Mouse (Mus musculus) adrenal gland, postnatal 4 days (tissue): ENCODE results near the gene Jmjd8. TPM values are rescaled to one million over a fixed set of nuclear protein-coding genes. Genes with fewer than 3 reads are reported as not detected.

ENCODE experiments used
- DNase-seq, 2 experiments: peaks; one replicate each; pipeline ENCODE4 v3.0.0; 2021 to 2022; ENCODE audit warnings: low spot score in 2 of 2, mixed read lengths in 2 of 2
- total RNA-seq, 2 experiments: library from RNA; stranded (reverse); gene quantifications; 2 replicates each; pipeline ENCODE4 v1.2.3; 2021

Gene Jmjd8
- total RNA-seq, 2 experiments from 2014 or later, result 72.9 to 81.8 TPM

DNA sequence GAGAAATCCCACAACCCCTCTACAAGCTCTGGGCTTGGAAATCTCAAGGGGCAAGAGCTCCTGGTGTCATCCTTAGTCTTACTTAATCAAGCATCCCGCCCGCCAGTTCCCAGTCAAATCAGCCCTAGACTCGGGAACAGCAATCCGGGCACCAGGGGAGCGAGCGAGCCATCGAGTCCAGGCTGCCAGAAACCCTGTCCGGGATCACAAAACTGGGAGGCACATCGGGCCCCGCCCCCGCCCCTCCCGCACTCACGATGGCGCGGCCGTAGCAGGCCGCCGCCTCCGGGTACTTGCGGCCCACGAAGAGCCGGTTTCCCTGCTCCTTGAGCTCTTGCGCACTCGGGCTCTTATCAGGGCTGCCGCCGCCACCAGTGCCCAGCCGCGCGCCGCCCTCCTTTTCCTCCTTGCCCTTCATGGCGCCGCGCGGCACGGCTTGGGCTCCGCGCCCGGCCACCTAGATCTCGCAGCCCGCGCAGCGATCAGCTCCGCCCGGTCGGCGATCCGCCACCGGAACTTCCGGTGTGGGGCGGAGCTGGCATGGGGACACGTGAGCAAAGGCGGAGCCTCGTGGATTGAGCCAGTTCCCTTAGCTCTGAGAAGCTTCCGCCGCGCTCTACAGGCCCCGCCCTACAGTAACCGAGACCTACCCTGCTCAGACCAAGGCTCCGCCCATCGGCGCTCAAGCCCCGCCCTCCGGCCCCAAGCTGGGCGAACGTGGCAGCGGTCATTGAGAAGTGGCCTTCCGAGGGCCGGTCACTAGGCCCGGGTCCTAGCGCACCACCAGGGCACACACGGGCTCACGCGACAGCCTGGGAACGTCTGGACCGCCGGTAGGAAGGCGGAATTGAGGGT lies 4.0 kb downstream of the Jmjd8 start:
- DNase-seq, result peak; percentile 97 to 99

GRCm38 (mm10) chr17:25833291-25833663 lies 4.6 kb downstream of the Jmjd8 start, which contains the start of gene Stub1:
TSS of gene Stub1 (minus strand) at chr17:25833404.
- DNase-seq, result peak in 1 of 2 experiments; percentile 62

- DNase-seq, result no peak
Observed at GRCm38 (mm10) chr17:25833961-25834594, 5.4 kb downstream of the Jmjd8 start.

DNA sequence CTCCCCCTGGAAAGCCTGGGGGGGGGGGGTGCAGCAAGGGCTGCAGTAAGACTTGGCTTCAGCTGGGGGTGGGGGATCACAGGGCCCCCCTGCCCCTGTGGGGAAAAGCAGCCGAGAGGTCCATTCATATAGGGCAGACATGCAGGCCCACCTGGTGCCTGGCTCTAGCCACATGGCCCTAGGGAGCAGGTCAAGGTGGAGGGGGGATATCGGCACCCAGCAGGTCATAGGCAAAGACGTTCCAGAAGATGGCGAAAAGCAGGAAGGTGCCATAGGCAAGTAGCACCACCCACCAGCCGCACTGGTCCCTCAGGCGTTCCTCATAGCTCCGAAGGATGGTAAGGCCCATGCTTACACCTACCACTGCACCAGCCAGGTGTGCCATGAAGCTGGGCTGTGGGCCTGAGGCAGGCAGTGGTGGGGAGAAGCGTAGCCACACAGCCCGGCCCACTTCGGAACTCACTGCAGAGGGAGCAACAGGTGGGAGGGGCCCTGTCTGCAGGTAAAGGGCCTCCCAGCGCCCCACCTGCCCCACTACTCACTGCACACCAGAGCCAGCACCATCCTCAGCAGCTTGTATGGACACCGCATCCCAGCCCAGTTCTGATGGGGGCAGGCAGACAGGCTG lies 6.0 kb downstream of the Jmjd8 start:
- no peak for DNase-seq

GRCm38 (mm10) chr17:25835301-25835700 lies 6.6 kb downstream of the Jmjd8 start:
- DNase-seq, result no peak

GRCm38 (mm10) chr17:25835816-25836215 lies 7.1 kb downstream of the Jmjd8 start:
- DNase-seq, result no peak

- no peak for DNase-seq
Observed at GRCm38 (mm10) chr17:25836397-25837075, 7.9 kb downstream of the Jmjd8 start.

GRCm38 (mm10) chr17:25837076-25837410 lies 8.4 kb downstream of the Jmjd8 start, which contains the start of gene Rhbdl1:
TSS of gene Rhbdl1 (minus strand) at chr17:25837295.
- peak; percentile 54 to 65 for DNase-seq

DNA sequence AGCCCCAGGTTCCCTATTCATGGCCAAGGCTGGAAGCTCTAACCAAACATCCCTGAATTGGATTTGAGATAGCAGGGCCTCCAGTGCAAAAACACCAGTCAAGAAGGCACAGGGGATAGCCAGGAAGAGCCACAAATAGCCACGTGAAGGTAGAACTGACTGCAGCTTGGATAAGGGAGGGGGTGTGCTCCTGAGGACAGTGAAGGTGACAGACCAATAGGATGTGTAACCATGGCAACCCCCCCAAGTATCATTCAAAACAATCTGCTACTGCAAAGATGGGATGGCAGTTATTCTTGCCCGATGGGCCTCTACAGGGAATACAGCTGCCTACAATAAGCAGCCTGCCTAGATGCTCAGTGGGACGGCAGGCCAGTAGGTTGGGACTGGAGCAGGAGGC lies 8.9 kb downstream of the Jmjd8 start:
- DNase-seq, result no peak

GRCm38 (mm10) chr17:25838904-25839303 lies 10.2 kb downstream of the Jmjd8 start:
- DNase-seq, result no peak

GRCm38 (mm10) chr17:25839455-25840235 lies 11.0 kb downstream of the Jmjd8 start:
- DNase-seq, result no peak

GRCm38 (mm10) chr17:25840519-25840918 lies 11.9 kb downstream of the Jmjd8 start:
- DNase-seq, result no peak

GRCm38 (mm10) chr17:25841117-25841880 lies 12.6 kb downstream of the Jmjd8 start, which contains the start of gene Gm20683:
TSS of gene Gm20683 (minus strand) at chr17:25841763.
- DNase-seq, result no peak

GRCm38 (mm10) chr17:25842509-25842908 lies 13.8 kb downstream of the Jmjd8 start:
- no peak for DNase-seq

DNA sequence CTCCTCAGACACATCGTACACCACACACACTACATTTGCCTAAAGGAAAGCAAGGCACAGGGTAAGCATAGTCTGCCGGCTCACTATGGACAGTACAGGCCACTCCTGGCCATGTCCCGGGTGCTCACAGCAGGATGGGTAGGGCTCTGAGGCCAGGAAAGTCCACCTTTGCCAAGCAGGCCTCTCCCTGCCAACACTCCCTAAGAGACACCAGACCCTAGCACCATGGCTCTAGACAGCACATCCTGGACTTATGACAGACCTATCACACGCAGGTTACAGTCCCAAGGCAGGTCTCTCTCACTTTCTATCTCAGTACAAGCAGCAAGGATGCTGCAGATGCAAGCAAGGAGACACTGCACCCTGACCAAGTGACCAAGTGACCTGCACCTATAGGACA lies 14.5 kb downstream of the Jmjd8 start:
- DNase-seq, result no peak

GRCm38 (mm10) chr17:25843636-25844395 lies 15.1 kb downstream of the Jmjd8 start:
- no peak for DNase-seq

DNA sequence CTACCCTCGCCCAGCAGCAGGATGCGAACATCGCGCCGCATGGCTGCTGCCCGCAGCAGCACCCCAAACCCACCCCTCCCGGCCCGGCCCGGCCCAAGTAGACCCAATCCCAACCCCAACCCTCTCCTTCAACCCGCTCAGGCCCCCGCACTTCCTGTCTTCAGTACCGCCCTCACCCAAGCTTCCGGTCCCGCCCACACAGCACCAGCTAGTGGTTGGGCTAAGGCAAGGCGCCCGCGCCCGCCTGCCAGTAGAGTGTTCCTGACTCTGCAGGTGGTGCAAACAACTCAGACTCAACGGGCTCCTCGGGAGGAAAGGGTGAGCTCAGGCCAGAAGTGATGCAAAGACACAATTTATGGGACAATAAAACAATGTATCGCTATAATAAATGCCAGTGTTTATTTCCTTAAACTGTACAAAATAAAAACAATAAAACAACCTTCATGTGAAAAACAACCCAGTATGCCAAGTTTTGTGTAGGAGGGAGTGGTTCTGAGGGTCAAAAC lies 15.8 kb downstream of the Jmjd8 start, which contains the start of gene Rhot2:
Rhot2 (minus strand) TSS at position 456 of the 506 bp plus-strand sequence.
- peak; percentile 74 to 89 for DNase-seq

DNA sequence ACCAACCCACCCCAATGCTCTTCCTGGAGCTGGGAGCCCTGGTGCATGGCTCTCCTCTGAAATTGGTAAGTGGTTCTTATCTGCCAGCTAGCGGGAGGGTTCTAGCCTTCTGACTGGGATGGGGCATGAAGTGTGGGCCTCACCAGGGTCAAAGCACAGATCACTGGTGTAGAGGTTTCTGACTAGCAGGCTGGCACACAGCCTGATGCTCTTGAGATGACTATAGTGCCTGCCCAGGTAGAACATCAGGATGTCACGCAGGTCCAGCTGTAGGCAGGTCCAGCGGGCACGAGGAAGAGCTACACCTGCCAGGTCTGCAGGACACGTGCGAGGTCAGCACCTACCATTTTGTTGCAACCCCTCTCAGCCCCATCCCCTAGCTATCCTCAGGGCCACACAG lies 31.6 kb downstream of the Jmjd8 start:
- DNase-seq, result no peak
